Mouse (Mus musculus) heart, embryonic 15.5 days (tissue): ENCODE results near the gene Fam71d. TPM values are rescaled to one million over a fixed set of nuclear protein-coding genes. Genes with fewer than 3 reads are reported as not detected.

ENCODE experiments used
- ATAC-seq: fragments of 200-750 bp; cut with Nextera tagmentation; replicated peaks from 2 replicates; pipeline ENCODE4 v1.8.0; 2017; ENCODE audit warnings: low read depth, moderate TSS enrichment; ENCODE audit not compliant: insufficient number of reproducible peaks, insufficient read depth, low FRiP score
- H3K27ac ChIP-seq: fragments of 300-500 bp; sonication (generic); 2 replicates; pipeline ENCODE4 v1.5.1; 2015; ENCODE audit warnings: mild to moderate bottlenecking, inconsistent platforms
- H3K27me3 ChIP-seq: fragments of 300-500 bp; sonication (generic); 2 replicates; pipeline ENCODE4 v1.6.1; 2015; ENCODE audit warnings: inconsistent platforms
- H3K36me3 ChIP-seq: fragments of 300-500 bp; sonication (generic); 2 replicates; pipeline ENCODE4 v1.6.1; 2015; ENCODE audit warnings: mild to moderate bottlenecking, inconsistent platforms
- H3K4me1 ChIP-seq: fragments of 300-500 bp; sonication (generic); replicated peaks from 2 replicates; pipeline ENCODE4 v1.6.1; 2015; ENCODE audit warnings: inconsistent platforms
- H3K4me2 ChIP-seq: fragments of 300-500 bp; sonication (generic); 2 replicates; pipeline ENCODE4 v1.6.1; 2015; ENCODE audit warnings: inconsistent platforms, mild to moderate bottlenecking, moderate library complexity
- H3K4me3 ChIP-seq: fragments of 300-500 bp; sonication (generic); 2 replicates; pipeline ENCODE4 v1.5.1; 2015; ENCODE audit warnings: mild to moderate bottlenecking, inconsistent platforms
- H3K9ac ChIP-seq: fragments of 300-500 bp; sonication (generic); 2 replicates; pipeline ENCODE4 v1.6.1; 2015; ENCODE audit warnings: mild to moderate bottlenecking, inconsistent platforms
- H3K9me3 ChIP-seq: fragments of 300-500 bp; sonication (generic); replicated peaks from 2 replicates; pipeline ENCODE4 v1.6.1; 2016; ENCODE audit warnings: inconsistent platforms
- WGBS: fragments of 180-500 bp; shearing (Covaris S2); methylation state at CpG from one replicate; pipeline ENCODE4 v1.1.7; 2015; ENCODE audit warnings: mixed read lengths; 5-methylcytosine and 5-hydroxymethylcytosine counted together
- polyA plus RNA-seq: library from polyadenylated mRNA; unstranded; fragments of >200 nt; fragmentation: Nextera tagmentation; extraction: Ambion mirVana; gene quantifications from 2 replicates; pipeline ENCODE4 v1.2.1, GENCODE M21; 2015

The Fam71d gene
- polyA plus RNA-seq, 1 experiment from 2014 or later, result 0.34 TPM

DNA sequence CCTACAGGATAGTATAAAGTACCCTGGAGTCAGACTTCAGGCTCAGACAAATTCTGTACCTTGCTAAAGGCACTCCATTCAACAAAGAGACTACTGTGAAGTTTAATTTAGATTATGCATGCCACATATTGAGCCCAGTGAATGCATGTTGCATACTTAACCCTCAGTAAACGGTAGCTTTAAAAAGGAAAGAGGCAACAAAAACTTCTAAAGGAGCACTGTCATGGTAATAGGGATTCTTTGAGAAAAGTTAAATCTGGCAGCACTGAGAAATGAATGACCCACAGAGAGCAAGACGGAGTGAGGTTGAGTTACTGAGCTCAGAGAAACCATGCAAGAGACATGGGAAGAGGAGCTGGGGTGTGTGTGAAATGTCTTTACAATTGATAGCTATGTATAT is 86.6 kb downstream of the Fam71d start:
- Histone ChIP-seq H3K36me3 (no peaks in the 10 kb centered on the region), H3K27me3 (no peaks in the 10 kb centered on the region), H3K4me2 (no peak overlapping the region), H3K4me1 (peaks cover 12% of the 10 kb centered on the region; the same call in 1 of the 2 replicates), H3K4me3 (no peak overlapping the region), H3K9ac (no peak overlapping the region), H3K9me3 (no peaks in the 10 kb centered on the region), H3K27ac (no peak overlapping the region)
- WGBS, result 47% methylated on average over 2 of the region's 2 CpGs
- no peak for ATAC-seq

DNA sequence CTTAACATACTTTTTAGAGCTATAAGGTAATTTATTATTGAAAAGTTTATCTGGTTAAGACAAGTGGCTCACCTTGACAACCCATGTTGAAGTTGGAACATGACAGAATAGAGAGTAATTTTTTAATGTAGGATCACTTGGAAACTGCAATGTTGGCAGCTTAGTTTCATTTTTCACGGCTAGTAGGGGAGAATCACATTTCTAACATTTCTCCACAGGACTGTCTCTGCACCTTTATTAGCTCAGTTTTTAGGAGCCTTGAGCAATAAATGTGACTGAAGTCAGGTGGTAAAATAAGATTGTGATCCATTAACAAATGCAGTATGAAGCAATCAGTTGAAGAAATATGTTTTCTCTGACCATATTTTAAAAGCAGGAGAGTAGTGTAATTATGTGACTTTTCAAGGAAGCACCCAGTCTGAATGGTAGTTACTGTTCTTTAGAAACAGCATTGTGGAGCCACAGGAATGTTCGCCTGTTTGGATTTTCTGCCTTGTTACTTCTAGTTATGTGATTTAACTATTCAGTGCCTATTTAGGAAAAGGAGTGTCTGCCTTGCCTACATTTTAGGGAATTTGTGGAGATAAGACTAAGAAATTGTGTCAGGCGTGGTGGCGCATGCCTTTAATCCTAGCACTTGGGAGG is 87.2 kb downstream of the Fam71d start:
- no peak overlapping the region for H3K4me3 ChIP-seq
- WGBS, result 71% methylated on average over 4 of the region's 4 CpGs
- ATAC-seq, result no peak
- no peak overlapping the region for H3K9ac ChIP-seq
- H3K9me3 ChIP-seq, result no peaks in the 10 kb centered on the region
- no peak overlapping the region for H3K27ac ChIP-seq
- H3K4me1 ChIP-seq, result peaks cover 6% of the 10 kb centered on the region; the same call in 1 of the 2 replicates
- no peaks in the 10 kb centered on the region for H3K27me3 ChIP-seq
- H3K4me2 ChIP-seq, result no peak overlapping the region
- H3K36me3 ChIP-seq, result no peaks in the 10 kb centered on the region

Other genes starting within 250 kb of the Fam71d start
- gene Mpp5, start 57.4 kb downstream of the Fam71d start, polyA plus RNA-seq, result 12.3 and 14.8 TPM in 2 replicates
- gene Atp6v1d, start 170.1 kb downstream of the Fam71d start, polyA plus RNA-seq, result 63.4 and 71.2 TPM in 2 replicates
- 128 and 143 TPM in 2 replicates for gene Eif2s1, start 170.3 kb downstream of the Fam71d start, polyA plus RNA-seq
- 2.1 and 2.7 TPM in 2 replicates for gene Plek2, start 215.4 kb downstream of the Fam71d start, polyA plus RNA-seq